Mouse (Mus musculus): ENCODE data around the gene Dchs2. TPM values are rescaled to one million over a fixed set of nuclear protein-coding genes. Genes with fewer than 3 reads are reported as not detected.

The Dchs2 gene
- polyA plus RNA-seq, 1 experiment from 2014 or later, result 0.89 TPM

- H3K27me3 ChIP-seq (replicated peaks; ENCODE audit: control insufficient read depth, insufficient read depth, low read length), result no peaks in the 10 kb centered on the region
- no peaks in the 10 kb centered on the region for H3K4me1 ChIP-seq (ENCODE audit: control insufficient read depth, insufficient read depth, low read depth, low read length)
- H3K9me3 ChIP-seq (ENCODE audit: control insufficient read depth, low read length), result no peaks in the 10 kb centered on the region
- H3K36me3 ChIP-seq (ENCODE audit: control insufficient read depth, insufficient read depth, low read length), result no peaks in the 10 kb centered on the region
- H3K9ac ChIP-seq (ENCODE audit: low read depth, low read length), result no peak overlapping the region
- no peak overlapping the region for H3K4me3 ChIP-seq (ENCODE audit: low read length)
- no peak for ATAC-seq
- no peak overlapping the region for H3K4me2 ChIP-seq (ENCODE audit: low read length)
- 88% methylated on average over 7 of the region's 7 CpGs for WGBS
- H3K27ac ChIP-seq (ENCODE audit: low read depth, low read length), result no peak overlapping the region
These were observed 124.2 kb downstream of the Dchs2 start for GRCm38 (mm10) chr3:83251899-83252298.

- no peak overlapping the region for H3K4me3 ChIP-seq (ENCODE audit: low read length)
- no peaks in the 10 kb centered on the region for H3K27me3 ChIP-seq (replicated peaks; ENCODE audit: control insufficient read depth, insufficient read depth, low read length)
- H3K4me1 ChIP-seq (ENCODE audit: control insufficient read depth, insufficient read depth, low read depth, low read length), result no peaks in the 10 kb centered on the region
- no peaks in the 10 kb centered on the region for H3K9me3 ChIP-seq (ENCODE audit: control insufficient read depth, low read length)
- no peaks in the 10 kb centered on the region for H3K36me3 ChIP-seq (ENCODE audit: control insufficient read depth, insufficient read depth, low read length)
- no peak overlapping the region for H3K27ac ChIP-seq (ENCODE audit: low read depth, low read length)
- no peak overlapping the region for H3K9ac ChIP-seq (ENCODE audit: low read depth, low read length)
- H3K4me2 ChIP-seq (ENCODE audit: low read length), result no peak overlapping the region
- ATAC-seq, result no peak
- WGBS, result 60% methylated on average over 4 of the region's 4 CpGs
These were observed 131.7 kb downstream of the Dchs2 start for GRCm38 (mm10) chr3:83259421-83259820.

DNA sequence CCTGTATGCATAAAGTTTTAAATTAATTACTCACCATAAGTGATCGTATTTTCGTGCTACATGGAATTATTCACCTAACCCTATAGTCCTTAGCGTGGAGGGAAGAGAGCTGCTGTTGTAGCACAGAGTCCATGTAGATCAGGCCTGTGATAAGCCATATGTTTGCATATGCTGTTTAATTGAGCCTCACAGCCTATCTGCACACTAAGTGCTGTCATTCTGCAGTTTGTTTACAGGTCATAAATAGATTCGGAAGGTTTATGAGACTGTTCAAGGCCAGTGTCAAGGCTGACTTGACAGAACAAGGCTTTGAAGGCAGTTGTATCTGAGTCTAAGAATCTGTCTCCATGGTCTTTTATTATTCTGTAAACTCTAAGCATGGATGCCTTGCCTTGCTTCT, 138.3 kb downstream of the Dchs2 start:
- H3K36me3 ChIP-seq (ENCODE audit: control insufficient read depth, insufficient read depth, low read length), result no peaks in the 10 kb centered on the region
- H3K4me2 ChIP-seq (ENCODE audit: low read length), result no peak overlapping the region
- no peak for ATAC-seq

DNA sequence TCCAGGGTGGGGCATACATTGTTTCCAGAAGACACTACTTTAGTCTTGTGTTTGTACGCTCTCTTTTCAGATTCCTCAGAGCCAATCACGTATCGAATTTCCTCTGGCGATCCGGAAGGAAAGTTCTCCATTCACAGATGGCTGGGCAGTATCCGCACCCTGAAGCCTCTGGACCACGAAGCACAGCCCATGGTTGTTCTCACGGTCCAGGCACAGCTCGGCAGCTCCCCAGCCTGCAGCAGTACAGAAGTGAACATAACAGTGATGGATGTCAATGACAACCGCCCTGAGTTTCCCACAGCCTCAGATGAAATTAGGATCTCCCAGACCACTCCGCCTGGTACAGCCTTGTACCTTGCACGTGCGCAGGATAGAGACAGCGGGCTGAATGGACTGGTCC, 142.5 kb downstream of the Dchs2 start:
- no peak for ATAC-seq
- no peaks in the 10 kb centered on the region for H3K27me3 ChIP-seq (replicated peaks; ENCODE audit: control insufficient read depth, insufficient read depth, low read length)
- WGBS, result 81% methylated on average over 14 of the region's 14 CpGs
- H3K27ac ChIP-seq (ENCODE audit: low read depth, low read length), result no peak overlapping the region
- H3K4me3 ChIP-seq (ENCODE audit: low read length), result no peak overlapping the region
- peaks cover 4% of the 10 kb centered on the region; the same call in 1 of the 2 replicates for H3K4me1 ChIP-seq (ENCODE audit: control insufficient read depth, insufficient read depth, low read depth, low read length)
- no peak overlapping the region for H3K4me2 ChIP-seq (ENCODE audit: low read length)
- no peak overlapping the region for H3K9ac ChIP-seq (ENCODE audit: low read depth, low read length)
- H3K36me3 ChIP-seq (ENCODE audit: control insufficient read depth, insufficient read depth, low read length), result no peaks in the 10 kb centered on the region
- no peaks in the 10 kb centered on the region for H3K9me3 ChIP-seq (ENCODE audit: control insufficient read depth, low read length)

More for the DNA sequence above, 138.3 kb downstream of the Dchs2 start:
- 89% methylated on average over 4 of the region's 4 CpGs for WGBS
- no peak overlapping the region for H3K27ac ChIP-seq (ENCODE audit: low read depth, low read length)
- no peak overlapping the region for H3K4me3 ChIP-seq (ENCODE audit: low read length)
- no peaks in the 10 kb centered on the region for H3K9me3 ChIP-seq (ENCODE audit: control insufficient read depth, low read length)
- H3K27me3 ChIP-seq (replicated peaks; ENCODE audit: control insufficient read depth, insufficient read depth, low read length), result no peaks in the 10 kb centered on the region
- H3K9ac ChIP-seq (ENCODE audit: low read depth, low read length), result no peak overlapping the region
- H3K4me1 ChIP-seq (ENCODE audit: control insufficient read depth, insufficient read depth, low read depth, low read length), result no peaks in the 10 kb centered on the region

- no peak overlapping the region for H3K4me2 ChIP-seq (ENCODE audit: low read length)
- H3K27ac ChIP-seq (ENCODE audit: low read depth, low read length), result no peak overlapping the region
- peaks cover 4% of the 10 kb centered on the region; the same call in 1 of the 2 replicates for H3K4me1 ChIP-seq (ENCODE audit: control insufficient read depth, insufficient read depth, low read depth, low read length)
- H3K9ac ChIP-seq (ENCODE audit: low read depth, low read length), result no peak overlapping the region
- no peaks in the 10 kb centered on the region for H3K36me3 ChIP-seq (ENCODE audit: control insufficient read depth, insufficient read depth, low read length)
- H3K27me3 ChIP-seq (replicated peaks; ENCODE audit: control insufficient read depth, insufficient read depth, low read length), result no peaks in the 10 kb centered on the region
- H3K9me3 ChIP-seq (ENCODE audit: control insufficient read depth, low read length), result no peaks in the 10 kb centered on the region
- 61% methylated on average over 9 of the region's 9 CpGs for WGBS
- H3K4me3 ChIP-seq (ENCODE audit: low read length), result no peak overlapping the region
- ATAC-seq, result no peak
These were observed 143.2 kb downstream of the Dchs2 start for GRCm38 (mm10) chr3:83270982-83271381.

DNA sequence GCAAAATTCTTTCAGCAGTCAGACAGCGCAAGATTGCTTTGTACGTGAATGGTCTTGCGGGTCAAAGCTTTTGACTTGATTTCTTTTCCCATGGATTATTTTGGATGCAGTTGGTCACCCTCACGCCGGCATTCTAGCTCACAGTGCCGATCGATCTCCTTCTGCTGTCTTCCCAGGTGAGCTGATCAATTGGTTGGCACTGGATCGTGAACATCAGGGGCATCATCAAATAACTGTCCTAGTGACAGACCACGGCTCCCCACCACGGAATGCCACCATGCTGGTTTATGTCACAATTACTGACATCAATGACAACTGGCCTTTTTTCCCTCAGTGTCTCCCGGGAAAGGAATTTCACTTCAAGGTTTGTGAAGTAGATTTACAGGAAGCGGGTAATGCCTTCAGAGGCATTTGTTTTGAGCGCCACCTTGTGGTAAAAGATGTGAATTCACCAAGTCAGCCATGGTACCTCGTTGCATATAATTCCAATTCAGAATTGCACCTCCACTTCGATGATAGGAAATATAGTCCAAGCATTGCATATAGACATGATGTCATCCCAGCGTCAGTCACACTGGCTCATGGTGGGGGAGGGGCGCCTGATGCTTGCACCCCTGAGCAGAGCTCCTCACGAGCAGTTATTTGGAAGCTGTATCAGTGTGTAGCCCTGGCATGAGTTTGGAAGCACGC, 146.0 kb downstream of the Dchs2 start:
- Histone ChIP-seq H3K27ac (ENCODE audit: low read depth, low read length) (no peak overlapping the region), H3K4me2 (ENCODE audit: low read length) (peak overlapping the region; percentile 63), H3K9me3 (ENCODE audit: control insufficient read depth, low read length) (no peaks in the 10 kb centered on the region), H3K36me3 (ENCODE audit: control insufficient read depth, insufficient read depth, low read length) (no peaks in the 10 kb centered on the region), H3K4me3 (ENCODE audit: low read length) (peak overlapping the region; percentile 31), H3K4me1 (ENCODE audit: control insufficient read depth, insufficient read depth, low read depth, low read length) (peaks cover 4% of the 10 kb centered on the region; the same call in 1 of the 2 replicates), H3K27me3 (replicated peaks; ENCODE audit: control insufficient read depth, insufficient read depth, low read length) (no peaks in the 10 kb centered on the region), H3K9ac (ENCODE audit: low read depth, low read length) (peak overlapping the region; percentile 53)
- 33% methylated on average over 19 of the region's 19 CpGs for WGBS
- ATAC-seq, result peak; percentile 89

- WGBS, result 77% methylated on average over 5 of the region's 5 CpGs
- no peaks in the 10 kb centered on the region for H3K9me3 ChIP-seq (ENCODE audit: control insufficient read depth, low read length)
- no peaks in the 10 kb centered on the region for H3K27me3 ChIP-seq (replicated peaks; ENCODE audit: control insufficient read depth, insufficient read depth, low read length)
- no peaks in the 10 kb centered on the region for H3K36me3 ChIP-seq (ENCODE audit: control insufficient read depth, insufficient read depth, low read length)
- H3K9ac ChIP-seq (ENCODE audit: low read depth, low read length), result no peak overlapping the region
- H3K4me3 ChIP-seq (ENCODE audit: low read length), result no peak overlapping the region
- no peak for ATAC-seq
- H3K27ac ChIP-seq (ENCODE audit: low read depth, low read length), result no peak overlapping the region
- H3K4me1 ChIP-seq (ENCODE audit: control insufficient read depth, insufficient read depth, low read depth, low read length), result peaks cover 4% of the 10 kb centered on the region; the same call in 1 of the 2 replicates
- H3K4me2 ChIP-seq (ENCODE audit: low read length), result no peak overlapping the region
These were observed 148.0 kb downstream of the Dchs2 start for GRCm38 (mm10) chr3:83275703-83276102.

DNA sequence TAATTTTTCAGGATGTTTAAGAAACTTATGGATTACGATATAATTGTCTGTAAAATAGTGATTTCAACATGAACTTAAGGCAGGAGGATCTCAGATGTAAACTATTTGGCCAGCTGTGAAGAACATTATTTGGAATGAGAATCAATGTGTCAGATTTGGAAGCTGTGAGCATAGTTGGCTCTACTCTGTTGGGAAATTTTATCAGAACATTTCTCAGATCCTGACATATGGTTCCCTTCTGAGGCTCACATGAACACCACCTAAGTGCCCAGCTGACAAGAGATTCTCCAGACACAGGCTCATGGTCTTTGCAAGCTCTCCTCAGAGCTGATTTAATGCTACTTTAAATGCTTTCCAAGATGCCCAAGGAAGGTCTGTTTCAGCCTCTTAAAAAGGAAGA, 156.1 kb downstream of the Dchs2 start:
- Histone ChIP-seq H3K4me3 (ENCODE audit: low read length) (no peak overlapping the region), H3K27ac (ENCODE audit: low read depth, low read length) (no peak overlapping the region), H3K36me3 (ENCODE audit: control insufficient read depth, insufficient read depth, low read length) (no peaks in the 10 kb centered on the region), H3K4me2 (ENCODE audit: low read length) (no peak overlapping the region), H3K27me3 (replicated peaks; ENCODE audit: control insufficient read depth, insufficient read depth, low read length) (no peaks in the 10 kb centered on the region), H3K9me3 (ENCODE audit: control insufficient read depth, low read length) (no peaks in the 10 kb centered on the region), H3K9ac (ENCODE audit: low read depth, low read length) (no peak overlapping the region), H3K4me1 (ENCODE audit: control insufficient read depth, insufficient read depth, low read depth, low read length) (no peaks in the 10 kb centered on the region)
- no peak for ATAC-seq
- WGBS, result 84% methylated on average over 1 of the region's 1 CpGs

- H3K4me3 ChIP-seq (ENCODE audit: low read length), result peak overlapping the region; percentile 57
- H3K27me3 ChIP-seq (replicated peaks; ENCODE audit: control insufficient read depth, insufficient read depth, low read length), result no peaks in the 10 kb centered on the region
- H3K27ac ChIP-seq (ENCODE audit: low read depth, low read length), result peak overlapping the region; percentile 67; the same call in 1 of the 2 replicates
- peak overlapping the region; percentile 87 for H3K4me2 ChIP-seq (ENCODE audit: low read length)
- no peaks in the 10 kb centered on the region for H3K4me1 ChIP-seq (ENCODE audit: control insufficient read depth, insufficient read depth, low read depth, low read length)
- no peaks in the 10 kb centered on the region for H3K36me3 ChIP-seq (ENCODE audit: control insufficient read depth, insufficient read depth, low read length)
- peak overlapping the region; percentile 66 for H3K9ac ChIP-seq (ENCODE audit: low read depth, low read length)
- ATAC-seq, result peak; percentile 98
- no peaks in the 10 kb centered on the region for H3K9me3 ChIP-seq (ENCODE audit: control insufficient read depth, low read length)
- WGBS, result 5% methylated on average over 11 of the region's 11 CpGs
These were observed 159.2 kb downstream of the Dchs2 start for GRCm38 (mm10) chr3:83286975-83287405.
